Mouse (Mus musculus): ENCODE measurements around the gene Drc3. TPM values are rescaled to one million over a fixed set of nuclear protein-coding genes. Genes with fewer than 3 reads are reported as not detected.

Gene Drc3
- polyA plus RNA-seq, 1 experiment = 0.08 TPM

GRCm38 (mm10) chr11:60396546-60396945 lies 43.4 kb downstream of the Drc3 start:
- H3K4me3 ChIP-seq = no peak overlapping the region
- H3ac ChIP-seq (ENCODE audit: control insufficient read depth, insufficient read length) = no peak overlapping the region
- no peaks in the 10 kb centered on the region for H3K27me3 ChIP-seq (ENCODE audit: control insufficient read depth, insufficient read depth, insufficient read length)
- no peak overlapping the region for H3K4me2 ChIP-seq (ENCODE audit: low read depth)
- peaks cover 5% of the 10 kb centered on the region for H3K36me3 ChIP-seq (ENCODE audit: control insufficient read depth, insufficient read depth)
- TF ChIP-seq POLR2A (IDR thresholded peaks at IDR 0.05; ENCODE audit: insufficient read length, low read depth) = no peak
- TF ChIP-seq SRF (IDR thresholded peaks at IDR 0.05; ENCODE audit: control insufficient read depth, insufficient read length, low read depth) = no peak
- no peak for TF ChIP-seq E2F4 (IDR thresholded peaks at IDR 0.05; ENCODE audit: insufficient read depth)
- TF ChIP-seq USF1 (IDR thresholded peaks at IDR 0.05; ENCODE audit: low read depth) = no peak
- no peak for TF ChIP-seq POLR2AphosphoS2 (IDR thresholded peaks at IDR 0.05; ENCODE audit: insufficient read length, low read depth)
- no peak for TF ChIP-seq MYOD1 (IDR thresholded peaks at IDR 0.05; ENCODE audit: control insufficient read depth in 1 of 3, insufficient read length in 2 of 3, low read depth in 2 of 3)
- no peak for TF ChIP-seq CEBPB (IDR thresholded peaks at IDR 0.05; ENCODE audit: insufficient read depth, poor library complexity, severe bottlenecking)
- no peak for TF ChIP-seq TCF12 (IDR thresholded peaks at IDR 0.05; ENCODE audit: insufficient read depth, poor library complexity, severe bottlenecking)
- TF ChIP-seq MYOG (IDR thresholded peaks at IDR 0.05; ENCODE audit: control insufficient read depth in 1 of 3, insufficient read depth in 1 of 3, insufficient read length in 2 of 3, low read depth in 2 of 3) = no peak
- no peak for TF ChIP-seq MAX (IDR thresholded peaks at IDR 0.05; ENCODE audit: low read depth)
- TF ChIP-seq TCF3 (IDR thresholded peaks at IDR 0.05; ENCODE audit: insufficient read length, low read depth) = no peak
- no peak for TF ChIP-seq REST (IDR thresholded peaks at IDR 0.05; ENCODE audit: insufficient read depth, insufficient read length)
- H3K79me2 ChIP-seq (ENCODE audit: control insufficient read depth, insufficient read depth) = no peaks in the 10 kb centered on the region

- Histone ChIP-seq H3K36me3 (ENCODE audit: control insufficient read depth, insufficient read depth) (peaks cover 8% of the 10 kb centered on the region), H3K27me3 (ENCODE audit: control insufficient read depth, insufficient read depth, insufficient read length) (no peaks in the 10 kb centered on the region), H3ac (ENCODE audit: control insufficient read depth, insufficient read length) (no peak overlapping the region), H3K79me2 (ENCODE audit: control insufficient read depth, insufficient read depth) (no peaks in the 10 kb centered on the region), H3K4me3 (no peak overlapping the region), H3K4me2 (ENCODE audit: low read depth) (no peak overlapping the region)
- TF ChIP-seq MAX (IDR thresholded peaks at IDR 0.05; ENCODE audit: low read depth) (no peak), MYOD1 (IDR thresholded peaks at IDR 0.05; ENCODE audit: control insufficient read depth in 1 of 3, insufficient read length in 2 of 3, low read depth in 2 of 3) (no peak), REST (IDR thresholded peaks at IDR 0.05; ENCODE audit: insufficient read depth, insufficient read length) (no peak), POLR2AphosphoS2 (IDR thresholded peaks at IDR 0.05; ENCODE audit: insufficient read length, low read depth) (no peak), E2F4 (IDR thresholded peaks at IDR 0.05; ENCODE audit: insufficient read depth) (no peak), CEBPB (IDR thresholded peaks at IDR 0.05; ENCODE audit: insufficient read depth, poor library complexity, severe bottlenecking) (no peak), SRF (IDR thresholded peaks at IDR 0.05; ENCODE audit: control insufficient read depth, insufficient read length, low read depth) (no peak), TCF3 (IDR thresholded peaks at IDR 0.05; ENCODE audit: insufficient read length, low read depth) (no peak), POLR2A (IDR thresholded peaks at IDR 0.05; ENCODE audit: insufficient read length, low read depth) (no peak), USF1 (IDR thresholded peaks at IDR 0.05; ENCODE audit: low read depth) (no peak), MYOG (IDR thresholded peaks at IDR 0.05; ENCODE audit: control insufficient read depth in 1 of 3, insufficient read depth in 1 of 3, insufficient read length in 2 of 3, low read depth in 2 of 3) (no peak), TCF12 (IDR thresholded peaks at IDR 0.05; ENCODE audit: insufficient read depth, poor library complexity, severe bottlenecking) (no peak)
Measured at GRCm38 (mm10) chr11:60397172-60397571, 44.0 kb downstream of the Drc3 start.

GRCm38 (mm10) chr11:60406606-60407005 lies 53.5 kb downstream of the Drc3 start:
- TF ChIP-seq USF1 (IDR thresholded peaks at IDR 0.05; ENCODE audit: low read depth) (no peak), MAX (IDR thresholded peaks at IDR 0.05; ENCODE audit: low read depth) (no peak), TCF3 (IDR thresholded peaks at IDR 0.05; ENCODE audit: insufficient read length, low read depth) (no peak), TCF12 (IDR thresholded peaks at IDR 0.05; ENCODE audit: insufficient read depth, poor library complexity, severe bottlenecking) (no peak), CEBPB (IDR thresholded peaks at IDR 0.05; ENCODE audit: insufficient read depth, poor library complexity, severe bottlenecking) (no peak), REST (IDR thresholded peaks at IDR 0.05; ENCODE audit: insufficient read depth, insufficient read length) (no peak), SRF (IDR thresholded peaks at IDR 0.05; ENCODE audit: control insufficient read depth, insufficient read length, low read depth) (no peak), POLR2A (IDR thresholded peaks at IDR 0.05; ENCODE audit: insufficient read length, low read depth) (no peak)
- Histone ChIP-seq H3K4me2 (ENCODE audit: low read depth) (no peak overlapping the region), H3K79me2 (ENCODE audit: control insufficient read depth, insufficient read depth) (peaks cover under 1% of the 10 kb centered on the region), H3K36me3 (ENCODE audit: control insufficient read depth, insufficient read depth) (peaks cover 37% of the 10 kb centered on the region), H3ac (ENCODE audit: control insufficient read depth, insufficient read length) (no peak overlapping the region), H3K4me3 (no peak overlapping the region), H3K27me3 (ENCODE audit: control insufficient read depth, insufficient read depth, insufficient read length) (no peaks in the 10 kb centered on the region)

GRCm38 (mm10) chr11:60412173-60412572 lies 59.0 kb downstream of the Drc3 start:
- H3K36me3 ChIP-seq (ENCODE audit: control insufficient read depth, insufficient read depth) = peaks cover 8% of the 10 kb centered on the region
- peaks cover 36% of the 10 kb centered on the region for H3K79me2 ChIP-seq (ENCODE audit: control insufficient read depth, insufficient read depth)
- H3K4me3 ChIP-seq = no peak overlapping the region
- no peak overlapping the region for H3K4me2 ChIP-seq (ENCODE audit: low read depth)
- no peaks in the 10 kb centered on the region for H3K27me3 ChIP-seq (ENCODE audit: control insufficient read depth, insufficient read depth, insufficient read length)
- TF ChIP-seq REST (IDR thresholded peaks at IDR 0.05; ENCODE audit: insufficient read depth, insufficient read length) (no peak), E2F4 (IDR thresholded peaks at IDR 0.05; ENCODE audit: insufficient read depth) (no peak), USF1 (IDR thresholded peaks at IDR 0.05; ENCODE audit: low read depth) (no peak), MYOG (IDR thresholded peaks at IDR 0.05; ENCODE audit: control insufficient read depth in 1 of 3, insufficient read depth in 1 of 3, insufficient read length in 2 of 3, low read depth in 2 of 3) (no peak), MYOD1 (IDR thresholded peaks at IDR 0.05; ENCODE audit: control insufficient read depth in 1 of 3, insufficient read length in 2 of 3, low read depth in 2 of 3) (no peak), POLR2AphosphoS2 (IDR thresholded peaks at IDR 0.05; ENCODE audit: insufficient read length, low read depth) (no peak), TCF3 (IDR thresholded peaks at IDR 0.05; ENCODE audit: insufficient read length, low read depth) (no peak)
- H3ac ChIP-seq (ENCODE audit: control insufficient read depth, insufficient read length) = no peak overlapping the region

GRCm38 (mm10) chr11:60412921-60413320 lies 59.8 kb downstream of the Drc3 start:
- peaks cover 4% of the 10 kb centered on the region for H3K36me3 ChIP-seq (ENCODE audit: control insufficient read depth, insufficient read depth)
- TF ChIP-seq SRF (IDR thresholded peaks at IDR 0.05; ENCODE audit: control insufficient read depth, insufficient read length, low read depth) (no peak), POLR2A (IDR thresholded peaks at IDR 0.05; ENCODE audit: insufficient read length, low read depth) (no peak), MAX (IDR thresholded peaks at IDR 0.05; ENCODE audit: low read depth) (no peak), USF1 (IDR thresholded peaks at IDR 0.05; ENCODE audit: low read depth) (no peak), MYOG (IDR thresholded peaks at IDR 0.05; ENCODE audit: control insufficient read depth in 1 of 3, insufficient read depth in 1 of 3, insufficient read length in 2 of 3, low read depth in 2 of 3) (no peak), TCF12 (IDR thresholded peaks at IDR 0.05; ENCODE audit: insufficient read depth, poor library complexity, severe bottlenecking) (no peak)
- H3ac ChIP-seq (ENCODE audit: control insufficient read depth, insufficient read length) = no peak overlapping the region
- no peak overlapping the region for H3K4me2 ChIP-seq (ENCODE audit: low read depth)
- no peak overlapping the region for H3K4me3 ChIP-seq
- no peaks in the 10 kb centered on the region for H3K27me3 ChIP-seq (ENCODE audit: control insufficient read depth, insufficient read depth, insufficient read length)
- H3K79me2 ChIP-seq (ENCODE audit: control insufficient read depth, insufficient read depth) = peaks cover 37% of the 10 kb centered on the region
